Mouse (Mus musculus): Measurements from ENCODE around the gene Cdadc1.

Gene Cdadc1

GRCm38 (mm10) chr14:59612920-59613625, 15.3 kb upstream of the Cdadc1 start:
- DNase-seq (ENCODE audit: low spot score in 2 of 2): peak in 1 of 2 experiments; percentile 43

DNA sequence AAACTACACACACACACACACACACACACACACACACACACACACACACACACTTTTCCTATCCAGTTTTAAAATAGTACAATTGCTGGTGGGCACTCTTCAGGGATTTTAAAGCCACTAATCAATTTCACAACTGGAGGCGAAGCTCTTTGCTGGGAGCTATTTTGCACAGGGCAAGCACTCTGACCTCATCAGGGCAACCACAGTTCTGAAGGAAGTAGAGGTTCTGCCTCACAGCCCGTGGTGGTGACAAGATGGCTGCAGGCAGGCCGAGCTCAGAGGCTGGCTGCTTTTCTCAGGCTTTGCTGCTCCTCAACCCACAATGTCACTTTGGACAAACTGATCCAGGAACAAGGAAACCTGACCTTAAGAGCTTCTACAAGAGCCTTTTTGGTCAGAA, 9.3 kb upstream of the Cdadc1 start:
- no peak for DNase-seq (ENCODE audit: low spot score in 2 of 2)

DNA sequence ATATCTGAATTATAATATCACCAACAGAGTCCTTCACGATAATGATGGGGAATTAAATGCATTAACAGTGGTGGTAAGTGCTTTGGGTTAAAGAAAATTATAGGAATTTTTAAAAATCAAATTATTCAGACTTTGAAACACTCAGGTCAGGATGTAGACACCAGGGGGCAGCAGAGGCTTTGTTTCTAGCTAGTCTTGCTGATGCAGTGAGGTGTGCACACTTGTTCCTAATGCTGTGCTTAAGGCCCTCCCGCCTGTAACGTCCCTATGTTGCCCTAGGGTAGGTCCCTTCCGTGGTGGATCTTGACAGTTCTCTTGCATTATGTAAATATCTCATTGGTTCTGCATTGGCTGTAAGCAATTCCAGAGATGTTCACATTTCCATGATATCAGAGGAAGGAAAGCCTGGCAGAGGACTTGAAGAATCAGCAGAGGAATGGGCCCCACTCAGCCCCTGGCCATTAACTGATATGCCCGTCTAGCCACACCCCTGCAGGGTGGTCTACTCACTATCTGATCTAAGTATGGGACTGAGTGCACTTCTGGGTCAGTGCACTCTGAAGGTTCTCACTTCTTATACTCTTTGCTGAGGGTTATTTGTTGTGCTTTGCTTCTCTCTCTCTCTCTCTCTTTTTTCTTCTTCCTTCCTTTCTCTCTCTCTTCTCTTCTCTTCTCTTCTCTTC, 8.1 kb upstream of the Cdadc1 start:
- peak; percentile 55 to 63 for DNase-seq (ENCODE audit: low spot score in 2 of 2)

GRCm38 (mm10) chr14:59604002-59604645, 6.4 kb upstream of the Cdadc1 start:
- no peak for DNase-seq (ENCODE audit: low spot score in 2 of 2)

DNA sequence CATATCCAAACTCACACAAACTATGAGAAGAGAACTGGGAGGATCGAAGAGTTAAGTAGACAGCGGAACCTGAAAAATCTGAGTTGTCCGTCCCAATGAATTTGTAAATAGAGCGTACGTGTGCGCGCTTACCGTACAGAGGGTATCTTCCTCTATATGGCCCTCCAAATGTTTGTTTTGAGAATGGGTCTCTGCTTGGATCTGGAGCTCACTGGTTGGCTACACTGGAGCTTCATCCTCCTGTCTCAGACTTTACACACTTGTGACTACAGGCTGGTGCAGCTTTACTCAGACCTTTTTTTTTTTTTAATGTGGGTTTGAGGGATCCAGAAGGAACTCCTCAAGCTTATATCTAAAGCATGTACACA, 485 bp upstream of the Cdadc1 start:
- no peak for DNase-seq (ENCODE audit: low spot score in 2 of 2)

DNA sequence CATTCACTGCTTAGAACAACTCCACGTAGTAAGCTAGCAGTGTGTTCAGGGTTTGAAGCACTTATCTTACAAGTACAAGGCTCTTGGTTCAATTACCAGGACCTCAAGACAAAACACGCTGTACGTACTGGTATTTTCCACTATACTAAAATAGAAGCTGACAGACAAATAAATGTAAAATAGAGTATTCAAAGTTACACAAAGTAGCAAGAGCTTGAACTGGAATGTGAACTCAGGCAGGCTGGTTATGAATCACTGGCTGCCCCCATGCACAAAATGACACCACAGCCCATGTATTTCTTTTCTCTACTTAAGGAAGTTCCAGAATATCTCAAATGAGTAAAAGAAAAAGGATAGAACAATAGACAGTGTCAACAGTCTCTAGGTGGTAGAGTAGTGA, 2.8 kb downstream of the Cdadc1 start:
- no peak for DNase-seq (ENCODE audit: low spot score in 2 of 2)

- DNase-seq (ENCODE audit: low spot score in 2 of 2): no peak
Observed at GRCm38 (mm10) chr14:59592593-59592992, 5.2 kb downstream of the Cdadc1 start.

- no peak for DNase-seq (ENCODE audit: low spot score in 2 of 2)
Observed at GRCm38 (mm10) chr14:59591901-59592300, 5.9 kb downstream of the Cdadc1 start.

DNA sequence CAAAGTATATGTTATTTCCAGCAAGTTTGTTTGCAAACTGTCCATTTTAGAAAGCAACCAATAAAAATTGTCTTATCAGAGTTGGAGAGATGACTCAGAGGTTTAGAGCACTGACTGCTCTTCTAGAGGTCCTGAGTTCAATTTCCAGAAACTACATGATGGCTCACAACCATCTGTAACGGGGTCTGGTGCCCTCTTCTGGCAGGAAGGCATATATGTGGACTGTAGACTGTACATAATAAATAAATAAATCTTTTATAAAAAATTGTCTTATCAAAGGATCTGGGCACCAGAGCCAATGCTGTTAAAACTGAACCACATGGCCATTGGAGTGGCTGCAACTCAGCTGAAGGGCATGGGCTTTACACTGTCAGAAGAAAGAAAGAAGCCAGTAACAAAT, 7.1 kb downstream of the Cdadc1 start:
- DNase-seq (ENCODE audit: low spot score in 2 of 2): no peak

DNA sequence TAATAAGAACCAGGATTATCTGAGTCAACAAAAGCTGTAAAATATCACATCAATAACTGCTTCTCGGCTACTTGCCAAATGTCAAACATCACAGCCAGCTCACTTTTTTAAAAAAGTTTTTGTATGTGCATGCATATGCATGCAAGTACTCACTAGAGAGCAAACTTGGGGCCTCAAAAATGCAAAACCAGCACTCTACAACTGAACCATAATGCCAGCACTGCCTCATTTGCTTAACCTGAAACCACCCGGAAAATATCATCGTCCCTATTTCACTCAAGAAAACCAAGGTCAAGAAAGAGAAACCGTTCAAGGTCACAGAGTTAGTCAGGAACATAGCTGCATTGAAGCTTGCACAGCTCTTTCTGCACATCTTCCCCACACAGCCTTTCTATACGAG, 21.4 kb downstream of the Cdadc1 start:
- no peak for DNase-seq (ENCODE audit: low spot score in 2 of 2)

DNA sequence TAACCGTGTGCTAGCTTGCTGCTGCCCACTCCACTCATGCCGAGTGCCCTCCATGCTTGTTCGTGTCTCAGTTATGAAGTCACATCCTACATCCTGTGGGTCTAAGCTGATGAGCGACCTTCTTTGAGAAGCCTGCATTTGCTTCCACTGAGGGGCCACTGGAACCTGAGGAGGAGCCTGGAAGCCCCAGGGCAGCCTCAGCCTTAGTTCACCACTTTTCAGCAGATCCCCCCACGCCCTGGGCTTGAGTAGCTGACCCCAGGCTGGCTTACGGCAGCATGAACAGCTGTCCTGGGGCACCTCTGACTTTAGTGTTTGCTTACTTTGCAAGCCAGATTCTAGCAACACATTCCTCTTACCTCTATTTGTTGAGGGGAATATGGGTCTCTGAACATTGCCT, 31.0 kb downstream of the Cdadc1 start:
- no peak for DNase-seq (ENCODE audit: low spot score in 2 of 2)

GRCm38 (mm10) chr14:59557886-59558285, 39.9 kb downstream of the Cdadc1 start:
- DNase-seq (ENCODE audit: low spot score in 2 of 2): no peak

DNA sequence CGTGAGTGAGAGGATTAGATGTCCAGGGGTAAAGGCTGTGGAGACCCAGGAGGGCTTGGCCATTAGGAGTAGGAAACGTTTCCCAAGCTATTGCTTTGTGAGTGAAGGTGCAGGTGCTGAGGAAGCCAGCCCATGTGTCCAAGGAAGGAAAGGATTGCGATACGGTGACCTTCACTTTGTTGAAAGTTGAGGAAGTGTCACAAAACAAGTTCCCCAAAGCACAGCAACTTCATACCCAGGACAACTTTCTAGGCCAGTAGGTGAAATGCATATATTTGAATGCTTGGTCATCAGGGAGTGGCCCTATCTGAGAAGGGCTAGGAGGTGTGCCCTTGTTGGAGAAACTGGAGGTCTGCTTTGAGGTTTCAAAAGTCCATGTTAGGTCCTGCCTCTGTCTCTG, 40.7 kb downstream of the Cdadc1 start:
- no peak for DNase-seq (ENCODE audit: low spot score in 2 of 2)

GRCm38 (mm10) chr14:59555928-59556531, 41.7 kb downstream of the Cdadc1 start:
- DNase-seq (ENCODE audit: low spot score in 2 of 2): peak; percentile 45 to 76

DNA sequence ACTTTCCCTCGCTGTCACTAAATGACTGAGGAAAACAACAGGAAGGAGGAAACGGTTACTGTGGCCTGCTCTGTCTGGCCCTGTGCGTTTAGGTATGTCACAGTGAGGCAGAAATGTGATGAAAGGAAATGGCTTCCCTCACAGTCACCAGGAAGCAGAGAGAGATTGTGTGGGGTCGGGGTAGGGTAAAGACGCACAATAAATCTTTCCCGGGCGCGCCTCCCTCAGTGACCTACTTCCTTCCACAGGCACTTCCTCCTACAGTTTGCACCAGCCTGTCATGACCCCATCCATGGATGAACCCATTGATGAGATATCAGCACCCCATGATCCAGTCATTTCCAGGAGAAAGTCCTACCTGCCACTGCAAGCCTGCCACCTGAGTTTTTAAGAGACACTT, 42.7 kb downstream of the Cdadc1 start:
- DNase-seq (ENCODE audit: low spot score in 2 of 2): no peak

- no peak for DNase-seq (ENCODE audit: low spot score in 2 of 2)
Observed at GRCm38 (mm10) chr14:59554025-59554424, 43.7 kb downstream of the Cdadc1 start.

DNA sequence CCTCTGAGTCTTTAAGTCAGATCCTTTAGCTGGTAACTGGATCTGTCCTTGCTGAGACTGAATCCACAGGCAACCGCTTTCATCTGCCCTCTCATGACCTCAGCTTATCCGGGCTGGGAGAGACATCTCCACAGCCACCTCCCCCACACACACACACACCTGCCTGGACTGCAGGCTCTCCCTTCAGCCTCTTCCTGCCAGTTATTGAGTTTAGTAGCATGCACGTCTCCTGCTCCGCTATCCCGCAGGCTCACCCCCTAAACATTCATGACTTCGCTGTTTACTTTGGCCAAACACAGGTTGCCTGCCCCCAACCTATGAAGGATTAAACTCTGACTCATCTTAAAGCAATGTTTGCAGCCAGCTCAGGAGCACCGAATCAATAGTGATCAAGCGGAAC, 45.8 kb downstream of the Cdadc1 start:
- no peak for DNase-seq (ENCODE audit: low spot score in 2 of 2)

DNA sequence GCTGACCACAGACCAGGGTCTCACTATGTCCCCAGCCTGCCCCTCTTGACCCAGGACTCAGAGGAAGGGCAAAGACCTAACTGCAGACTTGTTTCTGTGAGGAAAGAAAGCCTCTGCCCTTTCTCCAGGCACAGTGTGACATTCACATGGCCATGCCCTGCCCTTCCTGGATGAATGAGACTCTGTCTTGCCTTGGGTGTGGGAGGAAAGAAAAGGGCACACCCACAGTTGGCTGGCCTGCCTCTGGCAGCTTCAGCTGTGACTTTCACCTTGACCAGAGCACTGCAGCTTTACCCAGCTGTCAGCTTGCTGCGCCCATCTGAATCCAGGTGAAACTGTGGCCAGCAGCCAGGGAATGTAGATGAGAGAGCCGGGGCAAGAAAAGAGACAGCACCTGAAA, 46.9 kb downstream of the Cdadc1 start:
- DNase-seq (ENCODE audit: low spot score in 2 of 2): no peak

- DNase-seq (ENCODE audit: low spot score in 2 of 2): no peak
Observed at GRCm38 (mm10) chr14:59549106-59549505, 48.7 kb downstream of the Cdadc1 start.

DNA sequence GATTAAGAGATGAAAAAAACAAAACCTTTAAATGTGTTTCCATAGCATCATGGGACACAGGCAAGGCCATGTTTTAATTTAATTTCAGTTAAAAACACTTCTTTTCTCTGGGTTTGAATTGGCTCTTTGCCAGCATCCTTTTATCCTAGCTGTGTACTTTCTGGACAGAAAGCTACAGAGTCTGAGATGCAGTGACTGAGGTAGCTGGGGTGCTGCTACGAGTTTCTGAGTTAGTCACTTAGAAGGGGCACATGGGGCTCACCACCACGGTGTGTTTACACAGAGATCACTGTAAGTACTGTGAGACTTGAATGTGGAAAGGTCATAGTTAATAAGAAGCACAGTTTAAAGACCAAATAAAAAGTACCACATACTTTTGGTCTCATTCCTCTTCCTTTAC, 49.2 kb downstream of the Cdadc1 start:
- no peak for DNase-seq (ENCODE audit: low spot score in 2 of 2)

- DNase-seq (ENCODE audit: low spot score in 2 of 2): no peak
Observed at GRCm38 (mm10) chr14:59547530-59547929, 50.2 kb downstream of the Cdadc1 start.

- DNase-seq (ENCODE audit: low spot score in 2 of 2): no peak
Observed at GRCm38 (mm10) chr14:59546162-59546880, 51.4 kb downstream of the Cdadc1 start.
